Mouse (Mus musculus) right cerebral cortex, postnatal 36 days (tissue): ENCODE data around the gene Sdhaf2.
"Not testable (repeated sequence)": the region's sequence is repeated elsewhere in the genome, so short reads cannot be mapped to it uniquely, and the experiment has no call there.

Experiments used
- DNase-seq, 2 experiments: peaks; one replicate each; pipeline ENCODE4 v3.0.0; 2022; ENCODE audit warnings: low spot score in 2 of 2, mixed read lengths in 1 of 2

The Sdhaf2 gene

GRCm38 (mm10) chr19:10525910-10526309, at the start of gene Sdhaf2:
Sdhaf2 (minus strand) TSS chr19:10526142.
- DNase-seq = no peak

- DNase-seq = no peak
Measured at GRCm38 (mm10) chr19:10569627-10570026, 43.7 kb upstream of the Sdhaf2 start.

GRCm38 (mm10) chr19:10565217-10565616, 39.3 kb upstream of the Sdhaf2 start:
- DNase-seq = no peak

- DNase-seq = no peak
Measured at GRCm38 (mm10) chr19:10564278-10564677, 38.3 kb upstream of the Sdhaf2 start.

GRCm38 (mm10) chr19:10562351-10562750, 36.4 kb upstream of the Sdhaf2 start:
- DNase-seq = no peak

- DNase-seq = no peak
Measured at GRCm38 (mm10) chr19:10561558-10562314, 35.8 kb upstream of the Sdhaf2 start.

GRCm38 (mm10) chr19:10560108-10560507, 34.2 kb upstream of the Sdhaf2 start:
- DNase-seq = no peak

GRCm38 (mm10) chr19:10557837-10558375, 32.0 kb upstream of the Sdhaf2 start:
- not testable (repeated sequence) for DNase-seq

GRCm38 (mm10) chr19:10557430-10557829, 31.5 kb upstream of the Sdhaf2 start:
- no peak for DNase-seq

- no peak for DNase-seq
Measured at GRCm38 (mm10) chr19:10557001-10557400, 31.1 kb upstream of the Sdhaf2 start.

- DNase-seq = peak; percentile 81 to 82
Measured at GRCm38 (mm10) chr19:10555624-10556510, 29.9 kb upstream of the Sdhaf2 start, which contains the start of gene Tmem216. Tmem216 (minus strand) TSS chr19:10556238.

- DNase-seq = no peak
Measured at GRCm38 (mm10) chr19:10539454-10539853, 13.5 kb upstream of the Sdhaf2 start.

GRCm38 (mm10) chr19:10530082-10530481, 4.1 kb upstream of the Sdhaf2 start:
- no peak for DNase-seq

GRCm38 (mm10) chr19:10525106-10525901, 638 bp downstream of the Sdhaf2 start, which contains the start of gene Cpsf7:
Cpsf7 (plus strand) TSS chr19:10525266.
- DNase-seq = peak; percentile 88 to 91

- DNase-seq = no peak
Measured at GRCm38 (mm10) chr19:10524784-10525105, 1.2 kb downstream of the Sdhaf2 start.

- DNase-seq = no peak
Measured at GRCm38 (mm10) chr19:10523483-10524080, 2.4 kb downstream of the Sdhaf2 start.

GRCm38 (mm10) chr19:10521926-10522325, 4.0 kb downstream of the Sdhaf2 start:
- no peak for DNase-seq

GRCm38 (mm10) chr19:10520355-10520754, 5.6 kb downstream of the Sdhaf2 start:
- no peak for DNase-seq

GRCm38 (mm10) chr19:10510759-10511330, 15.1 kb downstream of the Sdhaf2 start:
- DNase-seq = no peak

GRCm38 (mm10) chr19:10502571-10502970, 23.4 kb downstream of the Sdhaf2 start:
- DNase-seq = no peak

- DNase-seq = no peak
Measured at GRCm38 (mm10) chr19:10500581-10500980, 25.4 kb downstream of the Sdhaf2 start.
